Mouse (Mus musculus) kidney, adult 11 months (tissue): ENCODE results near the gene Olfr697.
"Not testable (repeated sequence)": the region's sequence is repeated elsewhere in the genome, so short reads cannot be mapped to it uniquely, and the experiment has no call there.

ENCODE experiments used
- DNase-seq: peaks from one replicate; pipeline ENCODE4 v3.0.0; 2022

Olfr697 gene

DNA sequence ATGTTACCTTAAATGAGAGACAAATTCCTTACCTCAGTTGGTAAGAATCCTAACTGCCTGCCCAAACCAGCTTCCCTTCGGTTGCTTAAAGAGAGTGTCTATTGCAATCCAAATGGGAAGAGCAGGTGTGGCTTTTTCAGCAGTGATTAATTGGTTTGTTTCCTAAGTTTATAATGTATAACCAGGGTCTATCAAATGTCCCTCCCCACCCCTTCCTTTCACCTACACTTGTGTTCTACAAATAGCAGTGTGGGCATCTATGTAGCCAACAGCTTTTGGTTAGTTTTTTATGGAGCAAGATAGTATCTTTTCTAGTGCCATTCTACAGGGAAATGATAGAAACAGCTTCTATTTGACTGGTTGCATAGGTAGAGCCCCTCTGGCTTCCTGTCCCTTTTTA, at the start of gene Olfr697:
Gene Olfr697 (minus strand): TSS at position 101 of the 400 bp plus-strand sequence.
- no peak for DNase-seq

DNA sequence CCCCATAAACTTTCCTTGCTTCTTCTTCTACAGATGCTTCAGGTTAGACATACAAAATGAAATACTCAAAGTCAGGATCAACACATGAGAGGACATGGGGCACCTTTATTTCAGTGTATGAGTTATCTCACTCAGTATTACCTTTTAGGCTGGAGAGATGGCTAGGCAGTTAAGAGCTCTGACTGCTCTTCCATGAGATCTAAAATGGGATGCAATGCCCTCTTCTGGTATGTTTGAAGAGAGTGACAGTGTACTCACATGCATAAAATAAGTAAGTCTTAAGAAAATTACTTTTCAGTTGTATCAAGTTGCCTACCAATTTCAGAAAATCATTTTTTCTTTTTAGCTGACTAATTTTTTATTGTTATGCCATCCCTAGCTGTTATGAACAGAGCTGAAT, 46.1 kb upstream of the Olfr697 start:
- no peak for DNase-seq

DNA sequence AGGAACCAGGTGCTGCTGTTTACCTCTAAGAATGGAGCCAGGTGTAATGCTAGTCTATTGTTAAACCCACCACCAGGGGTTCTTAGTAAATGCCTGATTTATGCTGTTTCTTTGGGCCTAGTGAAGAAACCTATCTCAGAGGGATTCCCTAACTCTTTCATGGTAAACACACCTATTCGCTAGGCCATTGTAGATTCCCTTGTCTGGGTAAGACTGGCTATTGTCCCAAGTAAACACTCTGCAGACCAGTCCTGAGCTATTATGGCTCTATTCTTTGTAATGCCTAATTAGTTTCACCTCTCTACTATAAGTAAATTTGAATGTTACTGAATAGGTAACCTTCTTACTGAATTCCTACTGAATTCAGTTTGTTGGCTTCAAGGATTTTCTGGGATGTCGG, 18.8 kb upstream of the Olfr697 start:
- not testable (repeated sequence) for DNase-seq

DNA sequence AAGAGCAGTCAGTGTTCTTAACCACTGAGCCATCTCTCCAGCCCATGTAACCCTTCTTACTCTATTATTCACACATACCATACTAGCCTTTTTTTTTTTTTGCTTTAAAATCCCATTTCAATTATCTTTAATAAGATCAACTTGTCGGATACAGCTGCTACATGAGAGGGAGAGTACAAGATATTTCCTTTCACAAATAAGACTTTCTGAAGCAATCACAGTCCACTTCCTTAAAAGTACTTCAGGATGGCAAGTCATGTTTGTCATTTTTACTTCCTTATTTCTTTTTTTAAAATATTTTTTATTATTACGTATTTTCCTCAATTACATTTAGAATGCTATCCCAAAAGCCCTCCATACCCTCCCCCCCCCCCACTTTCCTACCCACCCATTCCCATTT, 16.6 kb upstream of the Olfr697 start:
- no peak for DNase-seq

DNA sequence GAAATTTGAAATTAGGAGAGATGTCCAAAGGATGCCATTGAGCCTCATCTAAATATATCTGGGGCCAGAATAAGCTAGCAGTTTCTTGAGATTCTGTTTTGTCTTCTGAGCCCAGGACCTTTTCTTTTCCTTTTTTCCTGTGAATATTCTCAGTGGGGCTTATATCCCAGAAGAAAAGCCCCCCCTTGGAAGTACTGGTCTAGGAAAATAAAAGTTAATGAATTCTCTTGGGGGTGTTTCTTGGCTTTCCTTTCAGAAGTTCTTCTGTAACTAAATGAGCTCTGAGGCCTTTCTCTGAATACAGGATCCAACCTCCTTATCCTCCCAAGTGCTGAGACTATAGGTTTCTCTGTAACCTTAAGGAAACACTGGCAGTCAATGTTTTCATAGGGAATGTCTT, 13.1 kb upstream of the Olfr697 start, which contains the start of gene Olfr698:
Gene Olfr698 (minus strand): TSS at position 101 of the 400 bp plus-strand sequence.
- no peak for DNase-seq

DNA sequence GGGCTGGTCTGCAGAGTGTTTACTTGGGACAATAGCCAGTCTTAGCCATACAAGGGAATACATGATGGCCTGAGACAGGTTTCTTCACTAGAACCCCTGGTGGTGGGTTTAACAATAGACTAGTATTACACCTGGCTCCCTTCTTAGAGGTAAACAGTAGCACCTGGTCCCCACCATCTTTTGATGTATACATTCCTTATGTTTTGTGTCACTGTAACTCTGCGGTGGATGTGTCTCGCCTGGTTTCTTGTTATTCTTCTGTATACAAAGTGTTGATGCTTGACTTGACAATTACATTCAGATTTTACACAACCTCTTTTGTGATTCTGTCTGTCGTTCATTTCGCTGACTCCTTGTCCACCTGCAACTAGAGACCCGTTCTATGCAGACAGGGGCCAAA, 3.6 kb upstream of the Olfr697 start:
- no peak for DNase-seq

DNA sequence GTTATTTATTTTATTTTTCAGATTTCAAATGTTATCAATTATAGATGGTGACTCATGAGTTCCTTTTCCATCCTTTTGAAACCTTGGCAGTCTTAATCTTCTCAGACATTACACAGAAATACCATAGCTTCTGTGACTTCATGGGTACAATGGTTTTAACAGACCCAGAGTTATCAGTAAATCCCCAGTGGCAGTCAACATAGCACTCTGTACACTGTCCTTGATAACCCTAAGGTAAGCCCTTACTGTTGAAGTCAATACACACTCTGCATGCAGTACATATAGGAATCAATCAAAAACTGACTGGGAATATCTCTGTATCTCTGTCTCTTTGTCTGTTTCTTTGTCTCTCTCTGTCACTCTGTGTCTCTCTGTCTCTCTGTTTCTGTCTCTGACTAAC, 5.2 kb downstream of the Olfr697 start:
- DNase-seq: no peak

DNA sequence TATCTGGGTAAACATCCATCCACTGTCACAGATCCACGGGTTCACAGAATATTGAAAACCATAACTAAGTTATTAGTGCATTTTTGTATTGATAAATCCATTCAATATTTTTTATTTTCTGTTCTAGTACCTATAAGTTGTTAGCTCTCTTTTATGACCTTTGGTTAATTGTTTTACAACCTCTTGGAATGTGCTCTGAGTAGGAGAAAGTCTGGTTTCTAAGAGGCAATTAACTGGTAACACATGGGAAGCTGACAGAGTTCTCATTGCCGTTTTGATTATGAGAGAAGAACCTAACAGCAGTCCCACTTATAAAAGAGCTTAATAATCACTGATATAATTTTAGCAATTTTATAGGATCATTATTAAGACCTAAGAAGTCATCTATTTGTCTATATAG, 8.5 kb downstream of the Olfr697 start:
- DNase-seq: no peak

DNA sequence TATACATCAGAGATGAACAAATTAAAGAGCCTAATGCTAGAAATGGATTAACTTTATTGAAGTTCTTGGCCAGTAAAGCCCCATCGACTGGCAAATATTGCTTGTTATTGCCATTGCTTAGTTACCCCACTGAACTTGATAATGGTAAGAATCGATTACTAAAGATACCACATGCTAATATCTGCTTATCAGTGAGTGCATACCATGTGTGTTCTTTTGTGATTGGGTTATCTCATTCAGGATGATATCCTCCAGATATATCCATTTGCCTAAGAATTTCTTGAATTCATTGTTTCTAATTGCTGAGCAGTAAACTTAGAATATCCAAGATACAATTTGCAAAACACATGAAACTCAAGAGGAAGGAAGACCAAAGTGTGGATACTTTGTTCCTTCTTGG, 16.6 kb downstream of the Olfr697 start:
- DNase-seq: not testable (repeated sequence)

DNA sequence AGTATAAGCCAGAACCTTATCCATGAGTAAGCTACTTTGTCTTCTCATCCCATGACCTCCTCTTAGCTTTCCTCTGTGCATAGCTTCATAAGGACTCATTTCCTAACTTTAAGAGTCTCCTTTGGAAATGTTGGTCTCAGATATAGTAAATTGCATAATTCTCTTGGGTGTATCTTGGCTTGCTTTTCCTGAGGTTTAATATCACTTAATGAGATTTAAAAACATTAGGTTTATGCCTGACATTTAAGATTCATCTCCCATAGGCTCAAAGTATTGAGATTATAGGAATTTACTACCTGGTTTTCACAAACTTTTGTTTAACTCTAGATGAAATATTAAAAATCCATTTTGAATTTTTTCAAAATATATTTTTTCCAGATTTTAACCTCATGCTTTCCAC, 25.9 kb downstream of the Olfr697 start, which contains the start of gene Olfr695:
Gene Olfr695 (minus strand): TSS at position 101 of the 400 bp plus-strand sequence.
- no peak for DNase-seq

DNA sequence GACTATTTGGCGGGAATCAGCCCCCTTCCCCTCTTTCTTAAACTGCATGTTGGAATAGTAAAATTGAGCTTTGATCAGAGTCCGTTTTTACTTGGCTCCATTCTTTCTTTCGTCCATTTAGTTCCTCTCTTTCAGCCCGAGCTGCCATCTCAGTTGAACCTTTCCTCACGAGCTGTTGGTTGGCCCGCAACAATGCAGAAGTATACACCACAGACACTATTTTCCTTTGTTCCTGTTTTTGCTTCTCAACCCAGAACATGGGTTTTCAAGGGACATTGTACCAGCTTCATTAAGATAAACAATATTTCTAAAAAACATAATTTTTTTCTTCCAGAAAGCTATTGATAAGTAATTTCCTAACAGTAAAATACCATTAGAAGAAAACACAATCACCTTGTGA, 30.8 kb downstream of the Olfr697 start:
- DNase-seq: no peak

DNA sequence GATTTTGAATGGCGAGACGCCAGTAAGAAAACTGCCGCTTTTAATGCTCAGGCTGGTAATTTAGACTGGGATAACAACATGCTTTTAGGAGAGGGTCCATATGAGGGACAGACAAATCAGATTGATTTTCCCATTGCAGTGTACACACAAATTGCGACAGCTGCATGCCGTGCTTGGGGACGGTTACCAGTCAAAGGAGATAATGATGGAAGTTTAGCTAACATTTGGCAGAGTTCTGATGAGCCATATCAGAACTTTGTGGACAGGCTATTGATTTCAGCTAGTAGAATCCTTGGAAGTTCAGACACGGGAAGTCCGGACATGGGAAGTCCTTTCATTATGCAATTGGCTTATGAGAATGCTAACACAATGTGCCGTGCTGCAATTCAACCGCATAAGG, 34.5 kb downstream of the Olfr697 start:
- DNase-seq: not testable (repeated sequence)

DNA sequence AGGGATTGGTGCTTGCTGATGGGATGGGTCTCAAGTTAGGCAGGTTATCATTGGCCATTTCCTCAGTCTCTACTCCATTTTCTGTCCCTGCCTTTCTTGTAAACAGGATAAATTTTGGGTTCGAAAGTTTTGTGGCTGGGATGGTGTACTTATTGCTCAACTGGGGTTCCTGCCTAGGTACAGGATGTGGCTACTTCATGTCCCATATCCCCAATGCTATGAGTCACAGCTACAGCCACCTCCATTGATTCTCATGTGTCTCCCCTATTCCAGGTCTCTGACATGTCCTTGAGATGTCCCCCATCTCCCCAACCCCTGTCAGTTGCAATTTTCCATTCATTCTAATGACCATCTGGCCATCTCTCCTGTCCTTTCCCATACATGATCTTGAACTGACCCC, 45.4 kb downstream of the Olfr697 start:
- DNase-seq: no peak

DNA sequence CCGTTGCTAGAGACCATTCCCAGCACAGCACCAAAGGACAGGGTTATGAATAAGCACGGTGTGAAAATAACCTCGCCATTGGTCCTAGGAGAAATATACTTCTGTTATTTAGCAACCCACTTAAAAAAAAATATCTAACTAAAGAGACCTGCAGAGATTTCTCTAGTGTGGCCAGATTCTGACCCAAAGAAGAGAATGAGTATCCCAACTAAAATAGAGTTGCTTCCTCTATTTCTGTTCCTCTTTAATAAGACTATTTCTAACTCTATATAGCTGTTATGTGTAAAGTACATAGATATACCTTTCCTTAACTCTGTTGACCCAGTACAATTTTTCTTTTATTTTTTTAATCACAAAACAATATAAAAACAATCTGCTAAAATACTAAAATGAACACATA, 49.3 kb downstream of the Olfr697 start:
- no peak for DNase-seq

DNA sequence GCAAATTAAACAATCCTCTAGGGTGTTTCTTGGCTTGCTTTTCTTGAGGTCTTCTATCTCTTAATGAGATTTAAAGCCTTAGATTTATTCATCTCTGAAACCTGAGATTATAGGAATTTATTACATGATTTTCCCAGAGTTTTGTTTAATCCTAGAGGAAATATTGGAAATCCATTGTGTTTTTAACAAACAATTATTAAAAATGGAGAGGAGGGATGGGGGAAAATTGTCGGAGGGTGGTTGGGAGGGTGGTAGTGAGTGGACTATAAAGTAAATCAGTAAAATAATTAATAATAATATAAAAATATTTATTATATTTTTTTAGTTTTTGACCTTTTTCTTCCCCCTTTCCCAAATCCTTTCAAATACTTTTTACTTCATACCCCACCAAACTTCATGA, 50.5 kb downstream of the Olfr697 start, which contains the start of gene Olfr694:
Gene Olfr694 (minus strand): TSS at position 101 of the 400 bp plus-strand sequence.
- DNase-seq: no peak
